Mouse (Mus musculus) kidney, postnatal 25 days (tissue): Measurements from ENCODE around the gene Drd4.
A peak's percentile ranks its signal among the peaks of the same experiment; 100 is the strongest.
"Not testable (repeated sequence)": the region's sequence is repeated elsewhere in the genome, so short reads cannot be mapped to it uniquely, and the experiment has no call there.

Source experiments
- DNase-seq, 2 experiments: peaks; one replicate each; pipeline ENCODE4 v3.0.0; 2021; ENCODE audit warnings: mixed read lengths in 2 of 2

Drd4 gene

GRCm38 (mm10) chr7:141291921-141292582 is at the start of gene Drd4:
TSS of gene Drd4 (plus strand) at chr7:141292006.
- DNase-seq, result no peak

- not testable (repeated sequence) for DNase-seq
Observed at GRCm38 (mm10) chr7:141250486-141250885, 41.3 kb upstream of the Drd4 start.

GRCm38 (mm10) chr7:141256159-141256558 is 35.6 kb upstream of the Drd4 start:
- no peak for DNase-seq

GRCm38 (mm10) chr7:141261480-141261879 is 30.3 kb upstream of the Drd4 start:
- no peak for DNase-seq

DNA sequence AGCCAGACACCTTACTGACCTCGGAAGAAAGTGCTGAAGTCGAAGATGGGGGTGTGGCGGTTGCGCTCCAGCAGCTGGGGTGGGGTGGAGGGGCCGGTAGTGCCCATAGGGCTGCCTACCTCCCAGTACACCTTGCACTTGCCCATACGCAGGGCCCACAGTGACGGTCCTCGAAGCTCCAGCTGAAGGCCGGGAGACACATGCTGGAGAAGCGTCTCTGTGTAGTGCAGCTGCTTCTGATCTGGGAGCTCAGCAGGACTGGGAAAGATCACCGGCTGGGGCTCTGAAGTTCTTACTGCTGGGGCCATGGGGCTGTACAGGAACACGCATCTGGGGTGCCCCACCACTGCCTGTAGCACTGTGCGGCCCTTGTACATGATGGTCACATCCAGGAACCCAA is 28.2 kb upstream of the Drd4 start:
- no peak for DNase-seq

GRCm38 (mm10) chr7:141264041-141264700 is 27.6 kb upstream of the Drd4 start:
- DNase-seq, result no peak

DNA sequence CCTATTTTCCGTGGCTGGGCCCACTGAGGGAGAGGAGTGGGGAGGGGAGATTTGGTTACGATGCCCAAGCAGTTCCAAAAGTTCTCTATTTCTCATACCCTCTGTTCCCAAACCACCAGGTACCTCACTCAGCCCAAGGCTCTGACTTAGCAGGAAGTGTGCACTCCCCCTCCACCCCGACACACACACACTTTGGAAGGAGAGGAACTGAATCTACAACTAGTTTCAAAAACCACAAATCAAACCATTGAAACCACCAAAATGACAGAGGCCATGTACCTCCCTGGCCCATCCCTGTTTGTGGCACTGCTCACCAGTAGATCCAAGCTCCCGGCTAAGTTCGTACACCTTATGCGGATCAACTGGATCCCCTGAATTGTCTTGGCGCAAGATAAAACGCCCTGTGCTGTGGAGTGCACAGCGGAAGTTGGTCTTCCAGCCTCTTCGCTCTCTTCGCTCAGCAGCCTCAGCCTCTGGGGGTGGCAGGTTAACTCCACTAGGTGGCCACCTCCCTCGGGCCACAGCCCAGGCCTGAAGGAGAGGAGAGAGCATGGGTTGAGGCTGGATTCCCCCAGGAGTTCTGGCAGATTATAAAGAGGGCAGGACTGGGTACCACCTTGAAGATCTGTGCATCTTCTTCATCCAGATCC is 26.9 kb upstream of the Drd4 start:
- peak; percentile 35 to 66 for DNase-seq

- no peak for DNase-seq
Observed at GRCm38 (mm10) chr7:141265411-141265738, 26.4 kb upstream of the Drd4 start.

- DNase-seq, result peak; percentile 75 to 83
Observed at GRCm38 (mm10) chr7:141265739-141266561, 25.9 kb upstream of the Drd4 start, which contains the start of gene Irf7. TSS of gene Irf7 (minus strand) at chr7:141266481.

- DNase-seq, result peak in 1 of 2 experiments; percentile 41
Observed at GRCm38 (mm10) chr7:141268466-141269272, 23.1 kb upstream of the Drd4 start.

- peak in 1 of 2 experiments; percentile 36 for DNase-seq
Observed at GRCm38 (mm10) chr7:141269273-141269545, 22.6 kb upstream of the Drd4 start.

DNA sequence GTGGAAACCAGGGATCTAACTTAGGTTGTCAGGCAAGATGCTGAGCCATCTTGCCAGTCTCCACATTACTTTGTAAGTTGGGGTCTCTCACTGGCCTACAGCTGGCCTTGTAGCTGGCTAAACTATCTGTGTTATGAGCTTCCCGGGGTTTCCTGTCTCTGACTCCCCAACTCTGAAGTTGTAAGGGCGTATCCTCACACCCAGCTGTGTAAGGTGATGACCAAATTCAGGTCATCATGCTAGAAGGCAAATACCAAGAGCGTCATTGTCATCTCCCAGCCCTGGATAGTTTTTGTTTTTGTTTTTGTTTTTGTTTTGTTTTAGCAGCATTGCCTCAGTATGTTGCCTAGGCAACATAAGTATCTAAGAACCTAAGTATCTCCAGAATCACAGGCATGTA is 21.2 kb upstream of the Drd4 start:
- DNase-seq, result no peak

- DNase-seq, result no peak
Observed at GRCm38 (mm10) chr7:141275356-141275755, 16.4 kb upstream of the Drd4 start.

DNA sequence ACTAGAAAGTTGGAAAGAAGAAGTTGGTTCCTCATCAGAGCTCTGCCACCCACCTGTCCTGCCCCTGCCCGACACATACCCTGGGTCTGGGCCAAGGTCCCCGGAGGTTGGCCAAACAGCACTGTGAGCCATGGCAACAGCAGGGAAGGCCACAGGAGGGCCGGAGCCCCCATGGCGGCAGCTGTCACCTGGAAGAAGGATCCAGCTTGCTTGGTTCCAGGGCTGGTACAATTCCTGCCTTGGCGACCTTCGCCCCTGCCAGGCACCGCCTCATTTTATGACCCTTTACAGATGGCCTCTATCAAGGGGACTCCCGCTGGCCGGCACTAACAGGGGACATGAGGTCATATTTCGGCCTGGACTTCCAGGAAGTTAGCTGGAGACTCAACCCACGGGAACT is 15.3 kb upstream of the Drd4 start, which contains the start of gene Cdhr5:
Gene Cdhr5, minus strand, starts transcription at position 241 of the 400 bp plus-strand sequence.
- peak; percentile 83 to 92 for DNase-seq

GRCm38 (mm10) chr7:141277701-141278678 is 13.8 kb upstream of the Drd4 start:
- no peak for DNase-seq

DNA sequence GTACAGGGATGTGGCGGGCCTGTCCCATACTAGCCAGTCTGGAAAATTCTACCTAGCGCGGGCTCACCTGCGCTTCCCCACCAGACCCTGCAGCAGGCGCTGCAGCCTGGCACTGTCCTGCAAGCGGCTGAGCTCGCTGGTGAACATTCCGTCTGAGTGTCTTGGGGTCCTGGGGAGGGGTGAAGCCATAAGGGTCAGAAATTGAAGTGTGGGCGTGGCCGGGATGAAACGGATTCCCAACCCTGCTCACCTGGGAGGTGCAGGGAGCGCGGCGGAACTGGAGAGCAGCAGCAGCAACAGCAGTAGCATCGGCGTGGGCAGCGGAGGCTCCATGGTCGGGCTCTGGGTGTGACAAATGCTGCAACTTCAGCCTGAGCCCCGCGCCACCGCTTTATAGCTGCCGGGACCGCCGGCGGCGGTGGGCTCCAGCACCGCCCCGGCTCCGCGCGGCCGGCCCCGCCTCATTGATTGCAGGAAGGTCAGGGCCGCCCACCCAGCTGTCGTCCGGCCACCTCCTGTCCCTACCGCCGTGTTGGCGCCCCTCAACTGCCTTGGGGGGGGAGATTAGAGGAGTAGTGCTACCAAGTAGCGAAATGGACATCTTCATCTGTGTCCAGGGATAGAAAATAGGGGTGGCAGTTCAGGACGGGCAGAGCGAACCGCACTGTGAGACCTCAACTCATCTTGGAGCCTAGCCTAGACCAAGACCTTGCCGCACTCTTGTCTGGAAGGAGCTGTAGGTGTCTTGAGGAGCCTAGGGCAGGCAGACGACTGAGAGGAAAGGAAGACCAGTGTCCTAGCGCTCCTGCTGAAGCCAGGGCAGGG is 12.8 kb upstream of the Drd4 start, which contains the start of gene Sct:
Gene Sct, minus strand, starts transcription at position 368 of the 825 bp plus-strand sequence.
- peak; percentile 42 to 75 for DNase-seq

- DNase-seq, result no peak
Observed at GRCm38 (mm10) chr7:141281442-141281841, 10.4 kb upstream of the Drd4 start.

GRCm38 (mm10) chr7:141282756-141283155 is 9.1 kb upstream of the Drd4 start:
- peak in 1 of 2 experiments; percentile 42 for DNase-seq

DNA sequence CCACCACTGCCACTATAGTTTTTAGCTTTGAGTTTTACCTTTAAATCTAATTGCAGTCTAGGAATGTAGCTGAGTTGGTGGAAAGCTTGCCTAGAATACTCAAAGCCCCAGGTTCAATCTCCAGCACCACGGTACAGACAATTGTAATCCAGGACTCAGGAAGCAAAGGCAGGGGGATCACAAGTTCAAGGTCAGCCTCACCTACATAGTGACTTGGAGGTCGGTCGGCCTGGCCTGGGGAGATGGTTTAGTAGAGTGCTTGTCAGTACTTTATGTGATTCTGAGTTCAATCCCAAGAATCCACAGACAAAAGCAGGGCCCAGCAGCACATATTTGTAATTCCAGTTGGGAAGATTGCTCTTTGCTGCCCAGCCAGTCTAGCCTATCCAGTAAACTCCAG is 3.8 kb upstream of the Drd4 start:
- DNase-seq, result no peak
